Mouse (Mus musculus): Measurements from ENCODE around the gene Etv1.

Etv1 gene

DNA sequence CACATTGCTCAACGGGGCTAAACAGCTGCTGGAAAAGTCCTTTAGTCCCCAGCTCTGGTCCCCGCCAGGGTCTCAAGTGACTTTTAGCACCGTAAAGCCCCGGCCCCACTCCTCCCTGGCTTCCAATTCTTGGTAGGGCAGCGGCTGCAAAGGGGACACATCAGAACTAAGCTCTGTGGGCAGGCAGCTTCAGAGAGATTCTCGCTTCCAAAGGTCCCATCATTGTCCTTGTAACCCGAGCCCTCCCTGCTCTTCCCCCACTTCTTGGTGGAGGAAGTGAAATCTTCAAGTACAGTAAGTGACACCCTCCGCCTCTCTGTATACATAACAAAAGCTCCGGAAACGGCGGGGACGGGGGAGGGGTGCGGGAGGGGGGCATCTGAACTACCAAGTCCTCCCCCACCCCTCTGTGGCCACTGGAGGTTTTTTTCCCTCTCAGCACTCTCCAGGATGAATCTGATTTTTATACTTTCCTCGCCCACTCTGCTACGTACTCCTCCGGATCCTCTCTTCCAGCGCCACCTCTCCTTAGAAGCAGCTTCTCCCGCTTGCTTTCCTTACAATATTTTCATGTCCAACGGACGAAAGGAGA is at the start of gene Etv1:
Etv1 (plus strand) TSS at position 195 of the 592 bp plus-strand sequence.
- peak; percentile 37 for DNase-seq (ENCODE audit: low spot score)

DNA sequence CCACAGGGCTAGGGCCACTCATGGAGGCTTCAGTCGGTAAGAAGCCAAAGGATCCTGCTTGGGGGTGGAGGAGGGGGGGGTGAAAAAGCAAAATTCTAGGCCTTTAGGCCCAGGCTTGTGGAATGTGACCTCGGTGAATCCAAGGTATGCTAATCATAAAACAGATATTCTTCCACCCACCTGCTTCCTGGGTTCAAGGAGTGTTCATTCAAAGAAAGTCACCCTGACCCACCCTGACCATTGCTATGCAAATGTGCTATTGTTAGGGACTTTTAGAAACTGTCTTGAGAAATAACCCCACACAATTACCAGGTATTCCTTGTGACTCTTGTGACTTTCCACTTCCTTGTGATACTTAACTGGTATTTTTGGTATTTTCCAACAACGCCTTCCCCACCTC is 49.5 kb upstream of the Etv1 start:
- no peak for DNase-seq (ENCODE audit: low spot score)

DNA sequence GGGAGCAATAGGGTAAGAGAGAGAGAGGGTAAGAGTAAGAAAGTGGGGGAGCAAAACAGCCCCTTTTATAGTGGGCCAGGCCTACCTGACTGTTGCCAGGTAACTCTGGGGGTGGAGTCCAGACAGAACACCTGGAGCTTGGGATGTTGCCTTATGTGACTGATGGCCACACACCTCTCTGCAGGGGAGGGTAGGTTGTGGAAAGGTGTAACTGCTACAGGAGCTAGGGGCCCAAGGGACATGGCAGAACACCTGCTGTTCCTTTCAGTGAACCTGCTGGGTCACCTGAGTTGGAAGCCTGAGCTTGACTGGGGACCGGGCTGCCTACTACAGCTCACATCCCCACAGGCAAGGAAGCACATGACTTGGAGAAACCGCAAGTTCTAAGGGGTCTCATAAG is 48.4 kb upstream of the Etv1 start:
- DNase-seq (ENCODE audit: low spot score) = no peak

DNA sequence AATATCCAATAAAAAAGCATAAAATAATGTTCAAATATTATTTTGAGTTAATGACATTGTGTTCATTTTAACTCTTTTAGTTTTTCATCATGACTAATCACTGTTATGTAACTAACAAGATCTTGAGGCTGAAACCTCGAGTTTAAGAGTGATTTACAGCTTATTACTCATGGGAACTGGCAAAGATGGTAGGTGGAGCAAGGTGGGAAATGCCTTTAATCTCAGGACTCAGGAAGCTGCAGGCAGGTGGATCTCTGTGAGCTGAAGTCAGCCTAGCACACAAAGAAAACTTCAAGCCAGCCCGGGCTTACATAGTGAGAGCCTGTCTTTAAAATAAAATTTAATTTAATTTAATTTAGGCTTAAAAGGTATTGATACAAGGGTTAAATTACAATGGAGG is 19.9 kb upstream of the Etv1 start:
- no peak for DNase-seq (ENCODE audit: low spot score)

DNA sequence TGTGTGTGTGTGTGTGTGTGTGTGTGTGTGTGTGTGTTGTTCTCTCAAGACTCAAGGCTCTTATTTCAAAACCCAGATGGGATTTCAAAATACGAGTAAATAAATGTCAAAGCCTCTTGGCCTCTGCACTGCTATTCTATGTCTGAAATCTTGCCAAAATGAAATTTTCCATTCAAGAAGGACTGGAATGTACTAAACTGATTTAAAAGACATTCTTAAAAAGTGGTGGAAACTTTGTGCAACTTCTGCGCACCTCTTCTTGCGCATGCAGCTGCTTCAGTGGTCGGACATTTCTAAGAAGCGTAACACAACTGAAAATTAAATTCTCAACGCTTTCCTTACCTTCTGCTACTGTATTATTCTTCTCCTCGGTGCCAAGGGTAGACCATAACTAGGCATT is 1.9 kb upstream of the Etv1 start:
- DNase-seq (ENCODE audit: low spot score) = no peak

DNA sequence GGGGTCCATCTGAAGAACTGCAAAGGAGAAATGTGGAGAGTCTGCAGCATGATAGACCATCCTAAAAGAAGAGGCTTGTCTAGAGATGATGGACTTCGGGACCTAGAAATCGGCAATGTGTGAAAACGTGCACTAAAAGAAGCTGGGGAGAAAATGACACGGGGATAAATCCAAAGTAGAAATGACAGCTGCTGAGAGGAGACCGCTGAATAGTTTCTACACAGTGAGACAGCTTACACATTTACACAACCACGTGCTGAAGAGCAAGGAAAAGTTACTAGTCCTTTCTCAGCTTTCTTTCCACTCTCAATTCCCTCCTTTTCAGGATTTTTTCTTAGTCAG is 1.3 kb upstream of the Etv1 start:
- DNase-seq (ENCODE audit: low spot score) = no peak

DNA sequence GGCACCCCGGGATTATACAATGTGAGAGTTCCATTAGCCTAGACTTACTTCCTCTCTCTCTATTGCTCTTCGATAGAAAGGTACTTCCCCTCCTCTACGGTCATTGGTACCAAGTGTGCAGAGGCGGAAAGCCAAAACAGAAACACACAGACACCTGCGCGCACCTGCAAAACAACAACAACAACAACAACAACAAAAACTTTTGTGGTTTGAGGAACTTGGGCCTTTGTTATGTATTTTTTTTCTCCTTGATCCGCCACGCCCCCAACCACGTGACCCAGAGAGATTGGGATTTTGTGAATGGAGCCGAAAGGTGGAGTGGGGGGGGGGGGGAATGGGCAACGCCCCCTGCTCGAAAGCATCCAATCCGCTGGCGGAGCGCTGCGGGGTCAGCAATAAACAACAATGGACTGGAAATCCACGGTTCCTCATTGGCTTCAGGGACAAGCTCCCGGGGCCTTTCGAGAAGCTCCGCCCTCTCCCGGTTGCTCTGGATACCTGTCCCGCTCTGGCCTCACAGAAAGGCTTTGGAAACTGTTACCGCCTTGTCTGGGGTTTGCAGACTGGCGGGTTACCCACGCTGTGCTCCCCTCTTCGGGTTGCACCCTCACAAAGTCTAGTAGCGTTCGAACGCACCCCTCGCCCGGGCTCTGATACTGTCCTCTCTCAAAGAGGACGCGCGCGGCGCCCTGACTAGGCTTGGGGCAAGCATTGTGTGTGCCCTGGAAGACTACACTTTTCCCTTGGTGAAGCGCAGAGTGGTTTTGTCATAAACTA is 693 bp upstream of the Etv1 start:
- DNase-seq (ENCODE audit: low spot score) = peak; percentile 83

DNA sequence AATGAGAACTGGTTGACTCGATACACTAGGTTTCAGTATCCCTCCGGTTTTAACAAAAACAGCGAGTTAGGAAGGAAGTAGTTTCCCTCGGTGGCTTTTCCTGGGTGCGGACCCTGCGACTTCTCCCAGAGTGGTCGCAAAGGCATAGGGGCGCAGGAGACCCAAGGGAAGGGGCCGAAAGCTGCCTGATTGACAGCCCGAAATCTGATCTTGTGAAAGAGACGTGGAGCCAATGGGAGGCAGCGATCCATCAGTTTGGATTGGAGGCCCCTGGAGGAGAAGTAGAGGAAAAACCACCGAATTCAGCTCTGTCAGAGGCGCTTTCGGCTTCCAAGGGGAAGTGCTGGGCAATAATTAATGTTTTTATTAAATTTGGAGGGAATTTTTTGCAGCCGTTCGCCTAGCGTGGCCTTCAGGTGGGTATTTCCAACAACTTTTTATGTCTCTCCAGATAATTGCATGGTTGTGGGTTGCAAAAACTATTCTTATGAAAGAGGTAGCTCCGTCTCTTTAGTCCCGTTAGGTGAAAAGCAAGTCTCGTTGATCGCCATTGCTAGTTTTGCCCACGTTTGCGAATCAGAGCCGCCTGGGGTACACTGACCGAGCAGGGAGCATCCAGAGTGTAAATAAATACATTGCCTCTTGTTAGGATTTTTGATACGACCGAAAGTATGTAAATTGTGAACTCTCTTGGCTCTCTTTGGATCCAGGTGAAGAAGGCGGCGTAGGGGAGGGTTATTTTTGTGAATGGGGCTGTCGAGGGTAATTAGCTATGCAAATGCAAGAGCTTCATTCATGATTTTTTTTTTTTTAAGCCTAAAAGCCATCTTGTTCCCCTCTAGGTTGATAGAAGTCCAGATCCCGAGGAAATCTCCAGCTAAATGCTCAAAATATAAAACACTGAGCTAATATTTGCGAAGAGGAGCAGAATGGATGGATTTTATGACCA is 1.1 kb downstream of the Etv1 start:
- DNase-seq (ENCODE audit: low spot score) = peak; percentile 43

DNA sequence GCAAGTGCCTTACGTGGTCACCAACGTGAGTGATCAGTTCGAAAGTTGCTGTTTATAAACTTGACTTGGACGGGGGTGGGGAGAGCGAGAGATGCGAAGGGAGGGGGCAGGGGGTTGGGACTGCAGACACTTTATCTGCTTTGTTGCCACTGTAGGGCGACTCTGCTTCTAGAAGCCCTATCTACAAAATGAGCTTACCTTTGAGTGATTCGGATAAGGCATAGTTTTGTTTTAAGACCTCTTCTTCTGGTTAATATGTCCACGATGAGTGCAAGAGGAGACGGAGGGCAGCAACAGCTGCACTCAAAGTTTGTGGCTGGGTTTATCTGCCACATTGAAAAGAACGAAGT is 1.8 kb downstream of the Etv1 start:
- DNase-seq (ENCODE audit: low spot score) = peak; percentile 1

DNA sequence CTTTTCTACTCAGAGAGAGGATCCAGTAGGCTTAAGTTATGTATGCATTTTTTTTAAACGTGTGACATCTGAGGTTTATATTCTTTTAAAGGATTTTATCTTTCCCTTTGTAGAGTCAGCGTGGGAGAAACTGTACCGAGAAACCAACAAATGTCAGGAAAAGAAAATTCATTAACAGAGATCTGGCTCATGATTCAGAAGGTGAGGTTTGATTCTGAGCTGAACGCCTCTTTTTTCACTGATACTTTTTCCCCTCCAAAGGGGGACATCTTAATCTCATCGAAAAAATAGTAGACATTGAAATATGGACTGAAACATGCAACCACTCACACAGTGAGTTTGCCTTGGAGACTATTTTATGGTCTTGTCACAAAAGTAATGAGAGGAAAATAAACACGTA is 2.5 kb downstream of the Etv1 start:
- no peak for DNase-seq (ENCODE audit: low spot score)

DNA sequence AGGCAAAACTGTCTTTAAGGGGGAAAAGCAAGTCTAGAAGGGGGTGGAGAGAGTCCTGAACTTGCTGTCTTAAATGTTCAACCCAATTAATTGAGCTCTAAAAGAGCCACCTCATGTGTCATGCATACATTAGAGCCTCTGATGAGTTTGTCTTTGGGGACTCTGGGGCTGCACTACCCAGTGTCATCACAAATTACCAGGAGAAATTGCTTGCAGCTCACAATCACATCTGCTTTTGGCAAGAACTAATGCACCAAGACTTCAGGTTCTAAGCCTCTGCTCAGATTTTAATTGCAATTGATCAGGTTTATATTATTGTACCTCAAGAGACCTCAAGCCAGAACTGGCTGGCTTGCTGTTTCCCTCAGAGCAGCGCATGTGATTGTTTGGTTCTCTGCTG is 4.1 kb downstream of the Etv1 start:
- no peak for DNase-seq (ENCODE audit: low spot score)

DNA sequence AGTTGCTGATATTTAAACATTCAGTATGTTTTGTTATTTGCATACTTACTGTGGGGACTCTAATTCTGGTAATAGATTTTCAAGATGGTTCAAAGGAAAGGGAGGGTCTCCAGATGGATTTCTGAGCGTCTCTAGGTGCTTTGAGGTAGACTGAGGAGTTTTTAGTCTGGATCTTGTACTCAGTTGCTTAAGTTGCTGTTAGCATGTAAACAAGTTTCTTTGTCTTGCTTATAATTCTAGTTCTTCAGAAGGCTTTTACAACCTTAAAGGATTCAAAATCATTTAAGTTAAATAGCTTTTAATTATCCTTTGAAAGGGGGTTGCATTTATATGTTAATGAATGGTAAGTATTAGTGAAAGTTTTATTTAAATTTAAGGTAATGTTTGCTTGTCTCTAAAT is 5.0 kb downstream of the Etv1 start:
- DNase-seq (ENCODE audit: low spot score) = no peak

DNA sequence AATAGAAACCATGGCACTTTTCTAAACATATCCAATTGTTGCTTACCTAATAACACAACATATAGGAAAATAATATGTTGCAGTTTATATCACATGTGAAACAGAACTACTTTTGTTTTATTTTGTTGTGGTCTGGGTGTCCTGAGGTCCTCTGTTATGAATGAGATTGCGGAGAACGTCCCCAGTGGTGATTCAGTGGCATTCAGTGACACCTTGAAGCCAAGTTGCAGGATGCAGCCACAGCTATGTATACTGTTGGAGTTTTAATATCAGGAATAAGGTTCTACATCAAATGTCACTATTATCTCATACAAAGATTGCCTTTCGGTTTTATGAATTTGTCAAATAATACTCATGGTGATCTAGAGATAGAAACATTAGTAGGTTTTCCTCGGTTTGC is 7.4 kb downstream of the Etv1 start:
- no peak for DNase-seq (ENCODE audit: low spot score)

DNA sequence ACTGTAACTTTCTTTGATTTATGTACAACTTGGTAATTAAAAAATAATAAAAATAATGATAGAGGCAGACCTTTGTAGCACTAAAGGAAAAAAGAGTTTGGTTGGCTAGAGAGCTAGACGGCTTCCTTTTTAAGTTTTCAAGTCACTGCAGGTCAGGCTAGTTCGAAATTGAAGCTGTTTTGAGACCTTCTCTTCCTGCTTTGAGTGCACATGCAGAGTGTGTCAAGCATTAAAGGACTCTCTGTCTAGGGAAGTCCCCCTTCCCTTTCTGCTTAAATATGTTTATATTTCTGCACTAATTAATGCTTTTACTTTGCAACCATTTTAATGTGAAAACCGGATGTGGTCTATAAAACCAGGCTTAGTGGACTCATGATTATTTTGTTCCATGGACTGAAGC is 8.5 kb downstream of the Etv1 start:
- DNase-seq (ENCODE audit: low spot score) = no peak

DNA sequence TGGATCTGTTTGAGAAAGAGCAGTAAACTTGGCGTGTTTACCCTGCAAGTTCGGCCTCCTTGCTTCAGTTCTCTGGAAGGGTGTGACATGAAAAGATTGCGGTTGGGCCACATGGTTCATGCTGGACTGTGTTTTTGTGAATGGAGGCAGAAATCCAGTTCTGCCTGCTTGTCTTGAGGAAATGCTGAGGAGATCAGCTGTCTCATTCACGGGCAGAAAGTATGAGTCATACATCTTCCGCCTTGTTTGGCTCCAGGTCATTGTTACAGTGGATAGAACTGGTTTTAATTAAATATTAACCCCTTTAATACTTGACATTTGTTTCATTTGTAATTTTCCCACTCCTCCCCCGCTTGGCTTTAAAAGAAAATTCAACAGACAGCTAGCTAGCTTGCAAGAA is 9.4 kb downstream of the Etv1 start:
- DNase-seq (ENCODE audit: low spot score) = no peak

DNA sequence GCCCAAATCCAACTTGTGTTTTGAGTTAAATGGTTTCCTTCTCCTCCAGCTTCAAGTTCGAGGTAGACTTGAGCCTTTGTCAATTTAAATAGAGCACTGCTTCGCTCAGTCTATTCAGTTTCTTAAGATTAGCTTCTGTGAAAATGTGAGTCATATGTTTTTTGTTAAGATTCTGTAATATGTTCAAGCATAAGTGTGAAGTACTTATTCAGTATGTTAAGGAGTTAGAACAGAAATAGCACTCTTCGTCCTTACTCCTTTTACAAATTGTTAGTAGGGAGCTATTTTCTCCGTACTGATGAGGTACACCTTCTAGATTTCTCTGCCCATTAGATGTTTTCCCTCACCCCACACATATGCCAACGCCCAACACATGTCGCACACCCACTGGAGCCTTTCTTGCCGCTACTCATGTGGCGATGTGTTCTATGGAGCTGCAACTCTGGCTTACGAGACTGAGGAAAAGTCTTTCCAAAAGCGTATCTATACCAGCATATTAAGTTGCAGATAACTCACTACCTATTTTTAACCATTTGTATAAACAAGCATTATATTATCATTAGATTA is 10.7 kb downstream of the Etv1 start:
- DNase-seq (ENCODE audit: low spot score) = no peak

DNA sequence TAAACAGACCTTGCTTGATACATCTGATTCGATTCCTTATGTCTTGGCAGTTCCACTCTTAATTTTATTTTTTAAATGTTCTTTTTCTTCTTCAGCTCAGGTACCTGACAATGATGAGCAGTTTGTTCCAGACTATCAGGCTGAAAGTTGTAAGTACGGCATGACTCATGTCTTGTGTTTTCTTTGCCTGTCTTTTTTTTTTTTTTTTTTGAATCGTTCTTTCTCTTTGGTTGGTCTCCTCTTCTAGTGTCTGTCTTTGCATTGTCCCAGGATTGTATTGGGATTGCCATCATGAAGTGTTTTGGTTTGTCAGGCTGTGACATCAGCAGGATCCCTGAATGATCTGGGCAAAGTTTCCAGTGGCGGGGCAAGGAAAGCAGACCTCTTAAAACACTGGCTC is 13.9 kb downstream of the Etv1 start:
- DNase-seq (ENCODE audit: low spot score) = no peak

DNA sequence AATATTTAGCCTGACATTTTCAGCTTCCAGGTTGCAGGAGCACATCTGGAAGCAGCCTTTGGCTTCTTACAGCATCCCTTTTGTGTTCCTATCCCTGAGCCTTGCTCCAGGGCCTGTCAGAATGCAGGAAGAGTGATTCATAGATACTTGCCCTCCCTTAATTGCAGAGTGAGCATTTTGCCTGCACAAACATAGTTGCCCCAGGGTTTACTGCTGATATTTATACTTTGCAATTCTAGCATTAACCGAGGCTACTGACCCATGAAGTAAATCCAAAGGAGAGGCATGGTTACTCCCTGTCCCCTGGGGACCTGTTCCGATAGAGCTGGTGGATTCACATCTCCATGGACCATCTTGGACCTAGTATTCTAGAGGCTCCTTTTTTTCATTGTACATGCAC is 14.5 kb downstream of the Etv1 start:
- no peak for DNase-seq (ENCODE audit: low spot score)

DNA sequence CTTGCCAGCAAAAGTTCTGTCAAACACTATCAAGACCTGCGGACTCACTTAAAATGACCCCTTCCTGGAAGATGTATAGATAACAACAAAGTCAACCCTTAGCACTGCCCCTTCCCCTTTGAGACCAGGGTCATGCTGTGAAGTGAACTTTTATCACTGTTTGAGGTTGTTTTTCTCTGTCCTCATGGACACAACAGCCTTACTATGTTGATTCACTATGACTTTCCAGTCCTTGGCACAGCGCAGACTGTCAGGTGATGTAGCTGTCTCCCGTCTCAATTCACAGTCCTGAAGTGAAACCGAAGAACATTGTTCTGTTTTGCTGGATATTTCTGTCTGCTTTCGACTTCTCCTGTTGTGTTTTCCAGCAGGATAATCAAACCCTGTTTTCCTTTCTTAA is 27.9 kb downstream of the Etv1 start:
- no peak for DNase-seq (ENCODE audit: low spot score)

DNA sequence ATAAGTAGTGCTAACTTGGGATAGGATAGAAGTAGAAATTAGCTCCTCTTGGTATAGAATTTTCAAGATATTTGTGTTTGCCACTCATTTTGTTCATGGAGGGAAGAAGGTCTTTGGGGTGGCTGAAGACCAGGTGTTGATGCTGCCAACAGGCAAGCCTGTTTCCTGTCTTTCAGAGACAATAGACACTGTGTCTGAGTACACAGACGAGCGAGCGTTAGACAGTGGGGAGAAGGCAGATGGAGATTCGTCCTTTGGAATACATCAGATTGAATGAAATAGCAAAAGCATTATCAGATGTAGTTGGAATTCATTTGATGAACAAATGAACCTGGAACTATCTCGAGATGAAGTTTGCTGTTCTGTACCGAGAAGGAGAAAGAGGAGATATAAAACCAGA is 33.2 kb downstream of the Etv1 start:
- DNase-seq (ENCODE audit: low spot score) = no peak

DNA sequence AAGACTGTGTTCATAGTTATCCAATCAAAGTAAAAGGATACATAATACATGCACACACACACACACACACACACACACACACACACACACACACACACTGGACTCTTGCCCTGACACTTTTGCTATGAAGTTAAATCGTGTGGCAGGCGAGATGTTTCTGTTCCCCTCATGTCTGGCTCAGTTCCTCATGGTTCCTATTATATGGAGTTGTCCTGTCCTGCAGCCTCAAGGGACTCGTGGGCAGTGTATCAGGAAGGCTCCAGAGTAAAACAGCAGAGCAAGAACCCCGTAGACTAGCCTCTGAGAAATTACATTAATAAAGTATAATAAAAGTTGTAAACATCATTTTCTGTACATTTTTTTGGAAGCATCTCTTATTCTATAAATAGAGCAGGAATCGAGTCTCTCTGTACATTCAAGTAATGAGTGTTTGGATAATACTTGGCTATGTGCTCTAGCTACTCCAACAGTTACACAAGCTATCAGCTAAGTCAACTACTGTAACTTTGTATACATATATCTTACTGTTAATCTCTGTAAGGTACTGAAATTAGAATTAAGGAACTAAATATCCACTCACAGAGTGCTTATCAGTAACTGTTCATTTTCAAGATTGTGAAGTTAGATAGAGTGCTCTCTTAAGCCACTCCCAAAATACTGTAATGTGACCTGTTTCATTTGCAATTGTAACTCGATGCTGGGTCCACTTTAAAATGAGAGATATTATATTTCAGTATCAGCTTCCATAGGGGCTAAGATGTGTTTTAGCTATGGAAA is 35.0 kb downstream of the Etv1 start:
- no peak for DNase-seq (ENCODE audit: low spot score)

DNA sequence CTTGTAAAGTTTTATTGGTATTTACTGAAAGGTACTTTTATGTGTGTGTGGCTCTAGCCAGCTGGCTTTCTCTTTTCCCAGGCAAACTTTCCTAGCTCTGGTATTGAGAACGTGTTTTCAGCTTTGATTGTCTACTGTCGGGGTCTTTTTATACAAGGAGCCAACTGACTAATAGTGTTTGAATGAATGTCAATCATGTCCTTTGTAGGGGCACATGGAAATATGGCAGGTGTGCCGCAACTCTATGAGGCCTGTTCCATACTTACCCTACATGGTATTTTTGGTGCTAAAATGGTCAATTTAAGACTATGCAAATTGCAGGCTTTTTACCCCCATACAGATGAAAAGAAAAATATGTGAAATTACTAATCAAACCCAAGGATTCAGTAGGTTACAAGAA is 37.1 kb downstream of the Etv1 start:
- DNase-seq (ENCODE audit: low spot score) = no peak

All from yolk sac, embryonic 10.5 days (tissue).